Mouse (Mus musculus) neural tube, embryonic 12.5 days (tissue): ENCODE data around the gene Rhbg. TPM values are rescaled to one million over a fixed set of nuclear protein-coding genes. Genes with fewer than 3 reads are reported as not detected.
"Not testable (repeated sequence)": the region's sequence is repeated elsewhere in the genome, so short reads cannot be mapped to it uniquely, and the experiment has no call there.

ENCODE experiments used
- ATAC-seq: fragments of 200-750 bp; cut with Nextera tagmentation; 2 replicates; pipeline ENCODE4 v1.8.0; 2017; ENCODE audit warnings: low read depth, mild to moderate bottlenecking, moderate TSS enrichment, moderate library complexity; ENCODE audit not compliant: low FRiP score
- H3K27ac ChIP-seq: fragments of 300-500 bp; sonication (generic); 2 replicates; pipeline ENCODE4 v1.5.1; 2016
- H3K27me3 ChIP-seq: fragments of 300-500 bp; sonication (generic); replicated peaks from 2 replicates; pipeline ENCODE4 v1.6.1; 2016; ENCODE audit warnings: mild to moderate bottlenecking
- H3K36me3 ChIP-seq: fragments of 300-500 bp; sonication (generic); 2 replicates; pipeline ENCODE4 v1.6.1; 2016; ENCODE audit warnings: mild to moderate bottlenecking
- H3K4me1 ChIP-seq: fragments of 300-500 bp; sonication (generic); 2 replicates; pipeline ENCODE4 v1.6.1; 2016
- H3K4me2 ChIP-seq: fragments of 300-500 bp; sonication (generic); replicated peaks from 2 replicates; pipeline ENCODE4 v1.6.1; 2016; ENCODE audit warnings: mild to moderate bottlenecking
- H3K4me3 ChIP-seq: fragments of 300-500 bp; sonication (generic); 2 replicates; pipeline ENCODE4 v1.5.1; 2016
- H3K9ac ChIP-seq: fragments of 300-500 bp; sonication (generic); 2 replicates; pipeline ENCODE4 v1.6.1; 2016; ENCODE audit warnings: mild to moderate bottlenecking
- H3K9me3 ChIP-seq: fragments of 300-500 bp; sonication (generic); 2 replicates; pipeline ENCODE4 v1.6.1; 2016; ENCODE audit warnings: mild to moderate bottlenecking
- WGBS: fragments of 180-500 bp; shearing (Covaris S2); methylation state at CpG from one replicate; pipeline ENCODE4 v1.1.7; 2016; 5-methylcytosine and 5-hydroxymethylcytosine counted together
- polyA plus RNA-seq: library from polyadenylated mRNA; unstranded; fragments of >200 nt; fragmentation: Nextera tagmentation; extraction: Ambion mirVana; gene quantifications from 2 replicates; pipeline ENCODE4 v1.2.1, GENCODE M21; 2016

The Rhbg gene
- polyA plus RNA-seq, 1 experiment from 2014 or later, result 0.32 TPM

DNA sequence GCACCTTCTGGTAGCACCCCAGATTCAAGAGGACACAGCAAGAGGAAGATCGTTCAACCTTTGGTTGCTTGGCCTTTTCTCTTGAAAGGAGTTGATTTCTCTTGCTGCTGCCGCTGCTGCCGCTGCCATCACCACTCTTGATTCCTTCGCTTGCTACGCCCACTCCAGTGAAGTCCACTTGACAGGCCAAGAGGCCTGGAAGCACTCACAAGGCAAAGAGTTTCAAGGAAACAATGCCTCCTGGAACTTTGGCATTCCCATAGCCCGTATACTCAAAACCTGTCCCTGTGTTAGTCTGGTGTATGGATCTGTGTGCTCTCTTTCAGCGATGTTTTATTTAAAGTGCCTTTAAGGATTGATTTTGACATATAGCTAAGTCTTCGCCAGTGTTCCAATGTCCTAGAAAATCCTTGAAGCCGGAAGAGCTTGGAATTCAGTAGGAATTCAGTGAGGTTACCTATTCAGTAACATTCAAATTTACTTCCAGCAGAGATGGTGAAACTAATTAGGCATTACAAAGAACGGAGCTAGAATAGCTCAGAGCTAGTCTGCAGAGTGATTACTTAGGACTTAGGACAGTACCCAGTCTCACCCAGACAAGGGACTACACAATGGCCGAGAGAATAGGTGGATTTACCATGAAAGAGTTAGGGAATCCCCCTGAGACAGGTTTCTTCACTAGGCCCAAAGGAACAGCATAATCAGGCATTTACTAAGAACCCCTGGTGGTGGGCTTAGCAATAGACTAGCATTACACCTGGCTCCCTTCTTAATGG is 26.8 kb upstream of the Rhbg start:
- WGBS, result 67% methylated on average over 11 of the region's 11 CpGs
- not testable (repeated sequence) for H3K27ac ChIP-seq, H3K9me3 ChIP-seq, H3K4me1 ChIP-seq, ATAC-seq, H3K27me3 ChIP-seq, H3K36me3 ChIP-seq, H3K4me3 ChIP-seq, H3K9ac ChIP-seq, H3K4me2 ChIP-seq

GRCm38 (mm10) chr3:88280035-88280434 is 25.5 kb upstream of the Rhbg start:
- no peak overlapping the region for H3K4me3 ChIP-seq
- no peaks in the 10 kb centered on the region for H3K36me3 ChIP-seq
- WGBS, result 90% methylated on average over 2 of the region's 2 CpGs
- H3K9ac ChIP-seq, result no peak overlapping the region
- H3K9me3 ChIP-seq, result no peaks in the 10 kb centered on the region
- no peak overlapping the region for H3K27ac ChIP-seq
- no peak for ATAC-seq
- H3K4me1 ChIP-seq, result no peaks in the 10 kb centered on the region
- no peaks in the 10 kb centered on the region for H3K27me3 ChIP-seq
- H3K4me2 ChIP-seq, result no peak overlapping the region

DNA sequence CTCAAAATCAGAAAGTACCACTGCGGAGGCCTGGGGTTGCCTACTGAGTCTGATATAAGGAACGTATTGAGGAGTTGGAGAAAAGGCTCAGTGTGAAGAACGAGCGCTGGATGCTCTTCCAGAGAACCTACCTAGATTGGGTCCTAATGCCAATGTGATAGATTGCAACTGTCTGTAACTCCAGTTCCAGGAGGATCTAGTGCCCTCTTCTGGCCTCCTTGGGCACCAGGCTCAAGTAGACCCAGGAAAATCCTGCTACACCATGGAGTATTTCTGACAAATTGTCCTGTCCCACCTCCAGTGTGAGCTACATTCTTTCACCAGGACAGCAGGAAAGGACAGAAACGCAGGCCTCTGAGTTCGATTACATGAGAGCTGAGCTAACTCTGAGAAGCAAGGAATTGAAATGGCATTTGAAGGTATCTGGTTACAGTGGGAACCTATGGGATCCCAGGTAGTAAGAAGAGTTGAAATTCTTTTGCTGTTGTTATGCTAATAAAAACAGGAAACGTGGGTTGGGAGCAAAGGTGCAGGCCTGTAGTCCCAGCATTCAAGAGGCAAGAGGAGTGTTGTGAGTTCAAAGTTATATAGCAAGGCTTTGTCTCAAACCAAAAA is 22.1 kb upstream of the Rhbg start:
- H3K4me2 ChIP-seq, result no peak overlapping the region
- H3K9me3 ChIP-seq, result no peaks in the 10 kb centered on the region
- no peak overlapping the region for H3K9ac ChIP-seq
- no peaks in the 10 kb centered on the region for H3K4me1 ChIP-seq
- H3K4me3 ChIP-seq, result no peak overlapping the region
- no peaks in the 10 kb centered on the region for H3K36me3 ChIP-seq
- H3K27ac ChIP-seq, result no peak overlapping the region
- WGBS, result 42% methylated on average over 7 of the region's 7 CpGs
- H3K27me3 ChIP-seq, result no peaks in the 10 kb centered on the region
- ATAC-seq, result no peak

- Histone ChIP-seq H3K36me3 (no peaks in the 10 kb centered on the region), H3K4me2 (no peak overlapping the region), H3K27me3 (no peaks in the 10 kb centered on the region), H3K27ac (no peak overlapping the region), H3K9me3 (no peaks in the 10 kb centered on the region), H3K4me1 (no peaks in the 10 kb centered on the region), H3K9ac (no peak overlapping the region), H3K4me3 (no peak overlapping the region)
- WGBS, result 85% methylated on average over 2 of the region's 2 CpGs
- ATAC-seq, result no peak
These were observed 21.6 kb upstream of the Rhbg start for GRCm38 (mm10) chr3:88276121-88276520.

- Histone ChIP-seq H3K27me3 (no peaks in the 10 kb centered on the region), H3K4me3 (no peak overlapping the region), H3K4me2 (no peak overlapping the region), H3K36me3 (no peaks in the 10 kb centered on the region), H3K4me1 (no peaks in the 10 kb centered on the region), H3K9me3 (no peaks in the 10 kb centered on the region), H3K9ac (no peak overlapping the region), H3K27ac (no peak overlapping the region)
- no peak for ATAC-seq
- 94% methylated on average over 4 of the region's 4 CpGs for WGBS
These were observed 19.5 kb upstream of the Rhbg start for GRCm38 (mm10) chr3:88274002-88274401.

- 89% methylated on average over 3 of the region's 3 CpGs for WGBS
- Histone ChIP-seq H3K4me3 (no peak overlapping the region), H3K4me2 (no peak overlapping the region), H3K4me1 (no peaks in the 10 kb centered on the region), H3K9me3 (no peaks in the 10 kb centered on the region), H3K9ac (no peak overlapping the region), H3K36me3 (no peaks in the 10 kb centered on the region), H3K27me3 (no peaks in the 10 kb centered on the region), H3K27ac (no peak overlapping the region)
- ATAC-seq, result no peak
These were observed 17.4 kb upstream of the Rhbg start for GRCm38 (mm10) chr3:88271859-88272258.

DNA sequence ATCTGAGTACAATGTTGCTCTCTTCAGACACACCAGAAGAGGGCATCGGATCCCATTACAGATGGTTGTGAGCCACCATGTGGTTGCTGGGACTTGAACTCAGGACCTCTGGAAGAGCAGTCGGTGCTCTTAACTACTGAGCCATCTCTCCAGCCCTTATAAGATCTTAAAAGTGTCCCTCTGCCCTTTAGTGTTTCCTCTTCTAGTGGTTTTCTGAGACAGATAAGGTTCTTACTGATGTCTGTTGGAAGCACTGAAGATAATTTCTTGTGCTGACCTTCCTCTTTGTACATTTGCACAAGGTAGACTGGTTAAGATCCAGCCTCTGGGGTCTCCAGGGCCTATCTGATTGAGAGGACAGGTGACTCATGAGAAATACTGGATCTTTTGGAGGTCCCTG is 16.8 kb upstream of the Rhbg start:
- H3K9me3 ChIP-seq, H3K4me2 ChIP-seq, H3K36me3 ChIP-seq, H3K4me1 ChIP-seq, ATAC-seq, H3K27me3 ChIP-seq, H3K4me3 ChIP-seq, H3K9ac ChIP-seq, H3K27ac ChIP-seq: not testable (repeated sequence)
- WGBS, result 94% methylated on average over 2 of the region's 2 CpGs

DNA sequence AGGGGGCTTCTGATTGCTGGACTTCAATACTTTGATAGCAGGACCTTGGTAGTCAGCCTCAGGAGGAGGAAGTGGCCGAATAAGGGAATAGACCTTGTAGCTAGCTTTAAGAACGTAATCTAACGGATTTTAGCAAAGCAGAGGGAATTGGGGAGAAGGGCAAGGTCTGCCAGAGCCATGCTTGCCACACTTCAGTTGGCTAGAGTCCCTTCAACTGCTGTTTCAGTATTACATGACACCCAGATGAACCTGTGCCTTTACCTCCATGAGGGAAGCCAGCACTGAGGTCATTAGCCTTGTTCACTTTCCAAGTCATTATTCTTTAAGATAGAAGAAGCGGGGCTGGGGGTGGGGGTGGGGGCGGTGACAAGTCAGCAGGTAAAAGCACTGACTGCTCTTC is 14.5 kb upstream of the Rhbg start:
- Histone ChIP-seq H3K4me3 (no peak overlapping the region), H3K4me2 (no peak overlapping the region), H3K27me3 (no peaks in the 10 kb centered on the region), H3K4me1 (no peaks in the 10 kb centered on the region), H3K9me3 (no peaks in the 10 kb centered on the region), H3K27ac (no peak overlapping the region), H3K9ac (no peak overlapping the region), H3K36me3 (no peaks in the 10 kb centered on the region)
- WGBS, result 87% methylated on average over 5 of the region's 5 CpGs
- no peak for ATAC-seq

DNA sequence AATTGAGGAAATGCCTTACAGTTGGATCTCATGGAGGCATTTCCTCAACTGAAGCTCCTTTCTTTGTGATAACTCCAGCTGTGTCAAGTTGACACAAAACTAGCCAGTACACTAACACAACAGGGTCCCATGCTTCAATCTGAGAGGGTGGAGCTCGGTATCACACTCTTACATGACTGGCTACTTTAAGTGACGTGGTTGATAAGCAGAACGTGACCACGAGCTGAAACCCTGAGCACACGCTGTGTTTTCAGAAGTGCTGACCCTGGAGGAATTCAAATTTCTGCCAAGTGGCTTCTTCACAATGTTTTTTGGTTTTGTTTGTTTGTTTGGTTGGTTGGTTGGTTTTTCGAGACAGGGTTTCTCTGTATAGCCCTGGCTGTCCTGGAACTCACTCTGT is 13.5 kb upstream of the Rhbg start:
- not testable (repeated sequence) for H3K4me3 ChIP-seq, ATAC-seq, H3K4me1 ChIP-seq, H3K27me3 ChIP-seq, H3K4me2 ChIP-seq, H3K36me3 ChIP-seq, H3K9me3 ChIP-seq, H3K9ac ChIP-seq, H3K27ac ChIP-seq
- WGBS, result 86% methylated on average over 6 of the region's 6 CpGs

DNA sequence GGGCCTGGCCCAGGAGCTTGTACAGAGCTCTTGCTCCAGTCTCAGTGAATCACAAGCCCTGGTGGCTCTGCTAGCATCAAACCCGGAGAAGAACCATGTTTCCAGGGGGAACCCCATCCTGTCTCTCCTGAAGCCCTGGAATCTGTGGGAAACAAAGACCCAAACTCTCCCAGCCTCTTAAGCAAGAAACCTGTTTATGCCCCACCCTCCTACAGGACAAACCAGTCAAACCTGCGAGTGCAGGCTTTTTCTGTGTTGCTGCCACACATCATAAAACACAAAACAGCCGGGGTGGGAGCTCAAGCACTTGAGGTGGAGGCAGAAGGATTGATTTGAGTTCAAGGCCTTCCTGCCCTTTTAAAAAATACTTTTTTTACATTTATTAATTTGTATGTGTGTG is 7.8 kb upstream of the Rhbg start:
- WGBS, result 80% methylated on average over 3 of the region's 3 CpGs
- Histone ChIP-seq H3K36me3 (no peaks in the 10 kb centered on the region), H3K4me3 (no peak overlapping the region), H3K9ac (no peak overlapping the region), H3K27me3 (no peaks in the 10 kb centered on the region), H3K9me3 (no peaks in the 10 kb centered on the region), H3K4me1 (no peaks in the 10 kb centered on the region), H3K27ac (no peak overlapping the region), H3K4me2 (no peak overlapping the region)
- no peak for ATAC-seq

GRCm38 (mm10) chr3:88256382-88256781 is 1.9 kb upstream of the Rhbg start:
- Histone ChIP-seq H3K4me2 (no peak overlapping the region), H3K9ac (no peak overlapping the region), H3K9me3 (no peaks in the 10 kb centered on the region), H3K27me3 (peaks cover 27% of the 10 kb centered on the region), H3K4me1 (peaks cover 14% of the 10 kb centered on the region), H3K4me3 (no peak overlapping the region), H3K27ac (no peak overlapping the region), H3K36me3 (no peaks in the 10 kb centered on the region)
- ATAC-seq, result no peak
- 82% methylated on average over 7 of the region's 7 CpGs for WGBS

DNA sequence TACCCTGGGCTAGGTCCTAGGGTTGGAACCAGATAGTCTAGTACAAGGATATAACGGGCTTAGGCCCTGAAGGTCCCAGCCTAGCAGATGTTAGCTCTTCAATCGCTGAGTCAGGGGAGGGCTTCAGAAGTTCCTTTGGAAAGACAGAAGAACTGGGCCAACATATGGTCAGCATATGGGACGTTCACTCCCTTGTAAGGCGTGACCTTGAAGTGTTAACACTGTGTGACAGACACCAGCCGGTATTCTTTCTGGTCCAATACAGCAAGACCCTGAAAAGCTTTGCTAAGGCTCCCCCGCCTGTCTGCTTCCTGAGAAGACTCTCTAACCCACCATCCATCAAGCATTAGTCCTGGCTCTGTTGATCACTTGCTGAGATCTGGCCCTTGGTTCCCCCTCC is 1.4 kb upstream of the Rhbg start:
- peaks cover 27% of the 10 kb centered on the region for H3K27me3 ChIP-seq
- H3K4me3 ChIP-seq, result no peak overlapping the region
- 77% methylated on average over 6 of the region's 6 CpGs for WGBS
- H3K36me3 ChIP-seq, result no peaks in the 10 kb centered on the region
- peaks cover 14% of the 10 kb centered on the region for H3K4me1 ChIP-seq
- ATAC-seq, result no peak
- no peak overlapping the region for H3K27ac ChIP-seq
- H3K9me3 ChIP-seq, result no peaks in the 10 kb centered on the region
- H3K9ac ChIP-seq, result no peak overlapping the region
- H3K4me2 ChIP-seq, result no peak overlapping the region

GRCm38 (mm10) chr3:88252739-88253138 is 1.8 kb downstream of the Rhbg start:
- Histone ChIP-seq H3K4me2 (no peak overlapping the region), H3K4me3 (no peak overlapping the region), H3K36me3 (no peaks in the 10 kb centered on the region), H3K9me3 (no peaks in the 10 kb centered on the region), H3K27me3 (peaks cover 27% of the 10 kb centered on the region), H3K9ac (no peak overlapping the region), H3K4me1 (peaks cover 14% of the 10 kb centered on the region), H3K27ac (no peak overlapping the region)
- ATAC-seq, result no peak
- 40% methylated on average over 6 of the region's 6 CpGs for WGBS
